Mouse (Mus musculus): ENCODE results near the gene Spsb1. TPM values are rescaled to one million over a fixed set of nuclear protein-coding genes. Genes with fewer than 3 reads are reported as not detected.
A peak's percentile ranks its signal among the peaks of the same experiment; 100 is the strongest.

The Spsb1 gene
- total RNA-seq, 2 experiments from 2014 or later, result 5.7 to 8.7 TPM

GRCm38 (mm10) chr4:149891172-149891960, 63.5 kb downstream of the Spsb1 start:
- DNase-seq, result no peak
- intact Hi-C loops (cut with DNase I), result loop anchor here (2.0 kb wide), 1 partner anchor 63 kb away; the partner anchor contains the start of gene Spsb1

GRCm38 (mm10) chr4:149890551-149890950, 64.3 kb downstream of the Spsb1 start:
- intact Hi-C loops (cut with DNase I), result loop anchor here (2.0 kb wide), 1 partner anchor 64 kb away; the partner anchor contains the start of gene Spsb1
- DNase-seq, result peak; percentile 53 to 66

DNA sequence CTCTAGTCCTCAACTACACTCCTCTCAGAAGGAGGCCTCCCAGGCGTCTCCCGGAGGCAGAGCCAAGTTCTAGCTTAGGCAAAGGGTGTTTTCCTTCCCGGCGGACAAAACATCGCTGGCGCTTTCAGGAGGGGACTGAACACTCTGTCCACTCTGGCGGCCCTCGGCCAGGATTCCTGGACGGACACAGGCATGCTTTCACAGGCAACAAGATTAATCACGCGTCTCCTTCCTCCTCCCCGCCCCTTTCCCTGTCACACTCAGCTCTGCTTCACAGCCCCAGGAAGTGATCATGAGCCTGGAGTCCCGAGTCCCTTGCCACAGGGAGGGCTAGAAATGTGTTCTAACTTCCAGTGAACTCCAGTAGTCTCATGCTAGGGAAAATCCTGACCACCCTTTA, 65.0 kb downstream of the Spsb1 start:
- DNase-seq, result peak; percentile 79 to 96
- intact Hi-C loops (cut with DNase I), result loop anchor here (2.0 kb wide), 1 partner anchor 65 kb away; the partner anchor contains the start of gene Spsb1

DNA sequence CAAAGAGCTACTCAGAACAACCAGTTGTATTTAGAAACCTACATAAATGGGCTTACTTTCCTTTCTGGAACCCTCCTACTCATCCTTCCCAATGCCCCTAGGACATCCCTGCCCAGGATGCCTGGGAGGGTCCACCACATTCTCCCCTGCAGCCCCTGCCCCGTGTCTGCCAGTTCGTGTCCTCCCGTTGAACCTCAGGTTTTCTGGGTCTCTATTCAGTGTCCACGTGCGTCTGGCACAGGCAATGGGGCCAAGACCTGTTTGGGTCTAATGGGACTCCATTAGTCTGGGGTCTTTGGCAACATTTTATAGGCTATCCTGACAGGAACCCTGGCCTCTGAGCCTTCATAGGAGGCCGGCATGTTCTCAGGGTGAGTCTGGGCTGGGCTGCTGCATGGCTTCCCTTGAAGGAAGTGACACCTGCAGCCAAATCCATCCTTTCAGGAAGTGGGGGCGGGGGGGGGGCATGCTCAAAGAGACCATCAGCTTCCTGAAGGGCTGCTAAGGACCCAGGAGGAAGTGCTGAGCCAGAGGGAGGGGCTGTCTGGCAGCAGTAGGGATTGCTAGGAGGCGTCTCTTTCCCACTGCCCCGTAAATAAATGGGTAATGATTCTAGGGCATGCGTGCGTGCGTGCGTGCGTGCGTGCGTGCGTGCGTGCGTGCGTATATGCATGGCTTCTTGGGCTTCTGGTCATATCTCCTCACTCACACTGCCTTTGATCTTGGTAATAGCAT, 65.9 kb downstream of the Spsb1 start:
- intact Hi-C loops (cut with DNase I), result no loop called here
- no peak for DNase-seq

GRCm38 (mm10) chr4:149888156-149888555, 66.7 kb downstream of the Spsb1 start:
- intact Hi-C loops (cut with DNase I), result no loop called here
- DNase-seq, result peak in 1 of 2 experiments; percentile 50

DNA sequence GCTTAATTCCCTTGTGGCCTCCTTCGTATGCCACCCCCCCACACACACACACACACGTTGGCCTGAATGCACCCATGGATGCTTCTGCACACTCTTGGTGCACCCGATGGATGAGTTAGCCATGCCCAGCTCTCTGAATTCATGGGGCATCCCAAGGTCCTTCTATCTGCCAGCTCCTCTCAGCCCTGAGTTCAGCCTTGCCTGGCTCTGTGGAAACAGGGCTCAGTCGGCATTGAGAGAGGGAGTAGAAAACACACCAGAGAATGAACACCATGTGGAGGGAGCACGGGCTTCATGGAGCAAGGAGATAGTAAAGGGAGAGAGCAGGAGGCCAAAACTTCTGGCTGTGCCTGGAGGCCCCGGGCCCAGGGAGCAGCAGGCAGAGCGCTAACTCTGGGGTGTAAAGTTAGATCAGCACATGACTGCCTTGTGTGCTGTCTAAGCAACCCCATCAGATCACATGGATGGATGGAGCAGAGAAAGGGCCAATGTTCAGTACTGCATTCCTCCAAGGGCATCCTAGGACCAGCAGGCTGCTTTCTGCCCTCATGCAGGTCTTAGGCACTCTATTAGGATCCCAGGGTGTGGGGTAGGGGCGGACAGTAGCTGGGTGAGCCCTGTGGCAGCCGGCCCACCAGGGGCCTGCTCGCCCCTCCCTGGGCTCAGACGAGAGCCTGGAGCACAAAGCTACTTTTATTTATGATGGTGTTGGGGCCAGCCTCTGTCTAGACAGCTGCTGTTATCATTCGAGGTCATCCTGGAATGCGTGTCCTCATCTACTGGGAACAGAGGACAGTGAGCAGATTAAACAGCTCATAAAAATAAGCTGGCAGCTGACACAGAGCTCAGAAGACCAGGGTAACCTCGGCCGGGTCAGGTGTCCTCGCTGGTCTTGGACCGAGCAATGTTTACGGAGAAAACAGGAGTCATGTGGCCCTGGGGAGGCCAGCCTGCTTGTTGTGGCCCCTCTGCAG, 68.3 kb downstream of the Spsb1 start:
- peak in 1 of 2 experiments; percentile 38 for DNase-seq
- intact Hi-C loops (cut with DNase I), result no loop called here

DNA sequence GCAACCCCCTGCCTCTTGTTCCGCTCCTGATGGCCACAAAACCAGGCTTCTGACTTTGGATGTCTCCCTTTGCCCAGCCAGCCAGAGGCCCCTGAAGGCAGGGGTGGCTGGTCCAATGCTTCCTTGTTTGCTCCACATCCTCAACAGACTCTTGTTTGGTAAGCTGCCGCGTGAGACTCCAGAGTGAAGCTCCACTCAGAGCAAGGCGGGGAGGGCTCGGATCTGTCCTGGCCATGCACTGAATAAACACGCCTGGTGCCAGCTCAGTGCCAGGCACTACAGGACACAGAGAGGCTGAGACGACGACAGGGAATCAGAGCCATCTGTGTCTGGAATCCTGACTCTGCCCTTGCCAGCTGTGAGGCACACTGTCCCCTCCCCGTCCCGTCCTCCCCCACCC, 70.9 kb downstream of the Spsb1 start:
- intact Hi-C loops (cut with DNase I), result no loop called here
- DNase-seq, result no peak

GRCm38 (mm10) chr4:149882139-149882916, 72.5 kb downstream of the Spsb1 start:
- no peak for DNase-seq
- intact Hi-C loops (cut with DNase I), result no loop called here

GRCm38 (mm10) chr4:149880908-149881307, 73.9 kb downstream of the Spsb1 start:
- DNase-seq, result no peak
- intact Hi-C loops (cut with DNase I), result no loop called here

- no peak for DNase-seq
- intact Hi-C loops (cut with DNase I), result loop anchor here (5.0 kb wide), 1 partner anchor 38 kb away; no protein-coding TSS in a partner anchor
Observed at GRCm38 (mm10) chr4:149879980-149880379, 74.9 kb downstream of the Spsb1 start.

GRCm38 (mm10) chr4:149878021-149878449, 76.8 kb downstream of the Spsb1 start:
- intact Hi-C loops (cut with DNase I), result loop anchor here (5.0 kb wide), 1 partner anchor 36 kb away; no protein-coding TSS in a partner anchor
- DNase-seq, result peak in 1 of 2 experiments; percentile 38

GRCm38 (mm10) chr4:149877202-149877601, 77.6 kb downstream of the Spsb1 start:
- no peak for DNase-seq
- intact Hi-C loops (cut with DNase I), result loop anchor here (5.0 kb wide), 1 partner anchor 35 kb away; no protein-coding TSS in a partner anchor

DNA sequence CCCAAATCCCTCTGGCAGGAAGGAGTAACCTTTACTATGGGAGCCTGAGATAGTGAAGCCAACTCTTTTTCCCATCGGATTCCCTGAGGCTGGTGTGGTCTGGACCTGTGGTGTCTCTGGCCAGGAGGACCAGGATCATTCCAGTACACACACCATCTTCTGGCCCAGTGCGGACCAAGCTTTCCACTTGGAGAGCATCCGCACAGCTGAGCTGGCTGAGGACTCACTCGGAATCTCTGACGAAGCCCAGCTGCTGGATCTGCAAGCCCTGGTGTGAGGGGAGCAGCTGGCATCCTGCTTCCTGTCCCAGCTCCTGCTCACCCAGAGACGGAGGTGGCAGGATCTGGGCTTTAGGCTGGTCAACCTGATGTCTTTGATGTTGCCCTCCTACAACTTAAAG, 78.1 kb downstream of the Spsb1 start:
- peak; percentile 63 to 67 for DNase-seq
- intact Hi-C loops (cut with DNase I), result loop anchor here (5.0 kb wide), 1 partner anchor 34 kb away; no protein-coding TSS in a partner anchor

GRCm38 (mm10) chr4:149875986-149876501, 78.8 kb downstream of the Spsb1 start:
- intact Hi-C loops (cut with DNase I), result loop anchor here (5.0 kb wide), 1 partner anchor 34 kb away; no protein-coding TSS in a partner anchor
- no peak for DNase-seq

DNA sequence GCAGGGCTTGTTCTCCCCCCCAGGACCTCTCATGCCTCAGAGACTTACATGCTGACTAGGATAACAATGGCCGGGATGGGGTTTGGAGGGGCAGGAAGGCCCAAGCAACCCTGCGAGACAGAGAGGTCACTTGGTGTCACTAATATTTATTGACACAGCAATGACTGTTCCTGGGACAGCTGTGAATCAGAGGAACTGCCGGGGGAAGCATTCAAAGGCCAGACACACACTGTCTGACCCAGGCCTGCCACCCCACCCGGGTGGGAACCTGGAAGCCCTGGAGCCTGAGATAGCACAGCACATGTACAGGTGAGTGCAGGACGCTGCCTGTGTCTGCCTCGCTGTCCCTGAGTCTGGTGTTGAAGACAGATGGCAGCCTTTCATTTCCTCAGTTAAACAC, 79.5 kb downstream of the Spsb1 start:
- no peak for DNase-seq
- intact Hi-C loops (cut with DNase I), result loop anchor here (5.0 kb wide), 1 partner anchor 33 kb away; no protein-coding TSS in a partner anchor

DNA sequence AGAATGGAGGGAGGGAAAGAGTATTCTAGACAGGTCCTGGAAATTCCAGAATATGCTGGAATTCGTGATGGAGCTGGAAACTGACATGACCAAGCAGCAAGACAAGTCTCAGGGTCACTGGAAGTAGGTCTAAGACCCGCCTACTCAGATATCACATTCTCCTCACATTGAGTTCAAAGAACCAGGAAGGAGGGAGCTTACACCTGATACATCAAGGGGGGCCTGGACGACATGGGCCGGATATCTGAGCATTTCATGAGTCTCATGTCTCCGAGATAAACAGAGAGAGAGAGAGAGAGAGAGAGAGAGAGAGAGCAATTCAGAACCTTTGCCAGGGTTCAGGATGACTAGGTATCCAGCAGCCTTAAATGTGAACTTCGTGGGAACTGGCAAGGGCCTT, 82.6 kb downstream of the Spsb1 start:
- DNase-seq, result no peak
- intact Hi-C loops (cut with DNase I), result no loop called here

DNA sequence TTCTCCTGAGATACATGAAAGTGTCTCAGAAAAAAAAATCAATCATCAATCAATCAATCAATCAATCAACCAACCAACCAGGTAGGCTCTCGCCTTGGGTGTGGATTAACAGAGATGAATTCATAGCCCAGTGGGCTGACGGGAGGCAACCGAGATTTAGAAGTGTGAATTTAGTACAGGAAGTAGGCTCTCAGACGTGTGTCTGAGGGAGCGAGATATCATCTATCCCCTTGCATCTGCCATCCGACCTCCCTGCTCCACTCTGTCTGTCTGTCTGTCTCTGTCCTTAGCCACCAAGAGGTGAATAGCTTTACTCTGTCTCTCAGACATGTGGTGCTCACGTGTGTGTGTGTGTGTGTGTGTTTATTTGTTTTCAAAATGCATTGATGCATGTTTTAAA, 83.3 kb downstream of the Spsb1 start:
- intact Hi-C loops (cut with DNase I), result no loop called here
- DNase-seq, result no peak

GRCm38 (mm10) chr4:149871014-149871413, 83.8 kb downstream of the Spsb1 start:
- intact Hi-C loops (cut with DNase I), result no loop called here
- DNase-seq, result no peak

- intact Hi-C loops (cut with DNase I), result no loop called here
- DNase-seq, result no peak
Observed at GRCm38 (mm10) chr4:149870412-149870811, 84.4 kb downstream of the Spsb1 start.

All from gastrocnemius, postnatal 36 days (tissue).